Mouse (Mus musculus) midbrain, postnatal 0 days (tissue): ENCODE data around the gene Map1a. TPM values are rescaled to one million over a fixed set of nuclear protein-coding genes. Genes with fewer than 3 reads are reported as not detected.

Experiments used
- ATAC-seq: fragments of 200-750 bp; cut with Nextera tagmentation; 2 replicates; pipeline ENCODE4 v1.8.0; 2017; ENCODE audit warnings: moderate number of reproducible peaks, mild to moderate bottlenecking, moderate TSS enrichment, moderate library complexity; ENCODE audit not compliant: low FRiP score
- DNase-seq: peaks from one replicate; pipeline ENCODE4 v3.0.0-alpha.2; 2015; ENCODE audit warnings: low spot score
- H3K27ac ChIP-seq: fragments of 300-500 bp; sonication (generic); 2 replicates; pipeline ENCODE4 v1.5.1; 2014; ENCODE audit warnings: low read depth, mild to moderate bottlenecking, low read length, mixed read lengths
- H3K27me3 ChIP-seq: fragments of 300-500 bp; sonication (generic); 2 replicates; pipeline ENCODE4 v1.6.1; 2014; ENCODE audit warnings: low read length, control low read depth, mixed read lengths; ENCODE audit not compliant: insufficient read depth
- H3K36me3 ChIP-seq: fragments of 300-500 bp; sonication (generic); 2 replicates; pipeline ENCODE4 v1.6.1; 2014; ENCODE audit warnings: low read length, control low read depth, mixed read lengths; ENCODE audit not compliant: insufficient read depth
- H3K4me1 ChIP-seq: fragments of 300-500 bp; sonication (generic); 2 replicates; pipeline ENCODE4 v1.6.1; 2014; ENCODE audit warnings: mild to moderate bottlenecking, control low read depth, antibody characterized with exemption, low read length, mixed read lengths; ENCODE audit not compliant: insufficient read depth
- H3K4me2 ChIP-seq: fragments of 300-500 bp; sonication (generic); 2 replicates; pipeline ENCODE4 v1.6.1; 2014; ENCODE audit warnings: low read depth, mild to moderate bottlenecking, low read length, mixed read lengths; ENCODE audit not compliant: poor library complexity, severe bottlenecking
- H3K4me3 ChIP-seq: fragments of 300-500 bp; sonication (generic); 2 replicates; pipeline ENCODE4 v1.5.1; 2014; ENCODE audit warnings: low read depth, mild to moderate bottlenecking, low read length, moderate library complexity
- H3K9ac ChIP-seq: fragments of 300-500 bp; sonication (generic); replicated peaks from 2 replicates; pipeline ENCODE4 v1.6.1; 2014; ENCODE audit warnings: mild to moderate bottlenecking, low read length, moderate library complexity, mixed read lengths; ENCODE audit not compliant: poor library complexity, severe bottlenecking
- H3K9me3 ChIP-seq: fragments of 300-500 bp; sonication (generic); 2 replicates; pipeline ENCODE4 v1.6.1; 2016; ENCODE audit warnings: low read length, control low read depth
- CTCF ChIP-seq: IDR thresholded peaks from 2 replicates; pipeline ENCODE4 v1.5.1; 2016; ENCODE audit warnings: antibody characterized with exemption, mild to moderate bottlenecking
- WGBS: fragments of 180-500 bp; shearing (Covaris S2); extraction: QIAGEN DNeasy Blood & Tissue Kit; methylation state at CpG from one replicate; pipeline ENCODE4 v1.1.7; 2014; 5-methylcytosine and 5-hydroxymethylcytosine counted together
- polyA plus RNA-seq: library from polyadenylated mRNA; unstranded; fragments of >200 nt; fragmentation: Nextera tagmentation; extraction: Ambion mirVana; gene quantifications from 2 replicates; pipeline ENCODE4 v1.2.1, GENCODE M21; 2015
- total RNA-seq: library from RNA; depleted of rRNA; stranded (reverse); fragments of >200 nt; gene quantifications from 2 replicates; pipeline ENCODE4 v1.2.3, GENCODE M21; 2014; rRNA removed

Map1a gene
- total and polyA plus RNA-seq, 2 experiments from 2014 or later = 48.1 to 154 TPM

DNA sequence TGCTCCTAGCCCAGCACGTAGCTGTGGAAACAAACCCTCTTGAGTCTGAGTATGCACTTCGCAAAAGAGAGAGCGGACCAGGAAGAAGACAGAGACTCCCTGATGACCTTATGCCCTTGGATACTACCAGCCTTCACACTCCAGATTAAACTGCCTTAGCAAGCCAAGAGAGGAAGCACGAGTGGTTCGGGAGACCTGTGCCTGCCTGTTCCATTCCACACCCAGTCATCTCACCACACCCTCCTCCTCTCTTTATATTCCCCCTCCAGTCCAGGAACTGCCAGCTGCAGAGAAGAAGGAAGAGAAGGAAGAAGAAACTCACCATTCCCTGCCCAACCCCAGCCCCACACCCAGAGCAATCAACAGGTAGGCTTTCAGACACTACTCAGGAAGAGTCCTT, 68.1 kb downstream of the Map1a start, which contains the start of gene Ckmt1:
TSS of gene Ckmt1 (plus strand) at position 221 of the 400 bp plus-strand sequence.
- DNase-seq (no peak), ATAC-seq (no peak)
- Histone ChIP-seq H3K9ac (peak within 1 kb of the TSS; percentile 74), H3K27ac (peak within 1 kb of the TSS; percentile 82), H3K4me3 (peak within 1 kb of the TSS; percentile 53), H3K4me2 (peak within 1 kb of the TSS; percentile 63), H3K4me1 (peaks cover 7% of the 10 kb centered on the region), H3K27me3 (no peaks in the 10 kb centered on the region), H3K36me3 (0 out of 2 replicates have a peak, but pooled peaks cover 4% of the 10 kb centered on the region), H3K9me3 (no peaks in the 10 kb centered on the region)
- 51% methylated on average over 5 of the region's 5 CpGs for WGBS
- TF ChIP-seq CTCF = no peak

GRCm38 (mm10) chr2:121357961-121358360, 68.6 kb downstream of the Map1a start:
- Histone ChIP-seq H3K4me2 (peak overlapping the region; percentile 63), H3K27ac (peak overlapping the region; percentile 82), H3K4me1 (peaks cover 7% of the 10 kb centered on the region), H3K9ac (peak overlapping the region; percentile 74), H3K4me3 (peak overlapping the region; percentile 53), H3K9me3 (no peaks in the 10 kb centered on the region), H3K27me3 (no peaks in the 10 kb centered on the region), H3K36me3 (0 out of 2 replicates have a peak, but pooled peaks cover 4% of the 10 kb centered on the region)
- 1% methylated on average over 4 of the region's 4 CpGs for WGBS
- DNase-seq (no peak), ATAC-seq (no peak)
- no peak for TF ChIP-seq CTCF

DNA sequence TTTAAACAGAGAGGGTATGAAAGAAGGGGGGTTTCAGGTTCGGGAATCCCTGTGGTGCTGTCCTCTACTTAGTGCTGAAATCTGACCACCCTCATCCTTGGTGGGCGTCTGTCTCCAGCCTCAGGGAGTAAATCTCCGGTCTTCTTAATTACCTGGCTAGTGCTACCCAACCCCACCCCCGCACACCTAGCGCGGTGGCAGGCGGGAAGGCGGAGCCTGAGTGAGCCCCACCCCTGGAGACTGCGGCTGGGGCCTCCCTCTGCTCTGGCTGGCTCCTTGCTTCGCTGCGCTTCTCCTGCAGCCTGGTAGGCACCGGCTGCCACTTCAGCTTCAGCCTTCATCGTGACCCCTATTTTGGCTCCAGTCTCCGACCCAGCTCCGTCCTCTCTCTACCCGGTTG, 69.0 kb downstream of the Map1a start:
- H3K4me1 ChIP-seq = peaks cover 7% of the 10 kb centered on the region
- peak; percentile 80 for ATAC-seq
- no peaks in the 10 kb centered on the region for H3K27me3 ChIP-seq
- H3K36me3 ChIP-seq = 0 out of 2 replicates have a peak, but pooled peaks cover 4% of the 10 kb centered on the region
- peak; percentile 83 for DNase-seq
- H3K9me3 ChIP-seq = no peaks in the 10 kb centered on the region
- TF ChIP-seq CTCF = no peak
- peak overlapping the region; percentile 82 for H3K27ac ChIP-seq
- peak overlapping the region; percentile 63 for H3K4me2 ChIP-seq
- WGBS = 1% methylated on average over 16 of the region's 16 CpGs
- peak overlapping the region; percentile 53 for H3K4me3 ChIP-seq
- peak overlapping the region; percentile 74 for H3K9ac ChIP-seq

GRCm38 (mm10) chr2:121359461-121359860, 70.1 kb downstream of the Map1a start:
- no peak for DNase-seq
- H3K9me3 ChIP-seq = no peaks in the 10 kb centered on the region
- H3K27ac ChIP-seq = no peak overlapping the region
- no peak for TF ChIP-seq CTCF
- peak overlapping the region; percentile 53 for H3K4me3 ChIP-seq
- peaks cover 5% of the 10 kb centered on the region for H3K4me1 ChIP-seq
- 32% methylated on average over 4 of the region's 4 CpGs for WGBS
- H3K4me2 ChIP-seq = peak overlapping the region; percentile 63
- H3K9ac ChIP-seq = no peak overlapping the region
- peaks cover 9% of the 10 kb centered on the region; the same call in 1 of the 2 replicates for H3K36me3 ChIP-seq
- no peaks in the 10 kb centered on the region for H3K27me3 ChIP-seq
- no peak for ATAC-seq

Other genes with a start within 250 kb of the Map1a start
- 0.14 and 0.44 TPM in 2 replicates for gene Tgm5, start 203.8 kb upstream of the Map1a start, total RNA-seq
- gene Tgm5, start 203.8 kb upstream of the Map1a start, polyA plus RNA-seq = 0.11 and 0.32 TPM in 2 replicates
- gene Tgm7, start 179.8 kb upstream of the Map1a start, total RNA-seq = not detected in 2 replicates
- gene Tgm7, start 179.8 kb upstream of the Map1a start, polyA plus RNA-seq = not detected in 2 replicates
- gene Adal, start 149.2 kb upstream of the Map1a start, total RNA-seq = 17.1 and 21.7 TPM in 2 replicates
- 18.2 and 19.1 TPM in 2 replicates for gene Adal, start 149.2 kb upstream of the Map1a start, polyA plus RNA-seq
- 10.0 and 11.2 TPM in 2 replicates for gene Lcmt2, start 148.9 kb upstream of the Map1a start, total RNA-seq
- 13.5 and 14.8 TPM in 2 replicates for gene Lcmt2, start 148.9 kb upstream of the Map1a start, polyA plus RNA-seq
- gene Tubgcp4, start 118.9 kb upstream of the Map1a start, total RNA-seq = 35.8 and 38.2 TPM in 2 replicates
- 21.2 and 23.0 TPM in 2 replicates for gene Tubgcp4, start 118.9 kb upstream of the Map1a start, polyA plus RNA-seq
- gene Zscan29, start 118.5 kb upstream of the Map1a start, total RNA-seq = 6.5 and 7.2 TPM in 2 replicates
- gene Zscan29, start 118.5 kb upstream of the Map1a start, polyA plus RNA-seq = 4.5 and 4.8 TPM in 2 replicates
- 262 and 292 TPM in 2 replicates for gene Trp53bp1, start 18.2 kb upstream of the Map1a start, total RNA-seq
- 90.3 and 93.3 TPM in 2 replicates for gene Trp53bp1, start 18.2 kb upstream of the Map1a start, polyA plus RNA-seq
- gene Ppip5k1, start 65.8 kb downstream of the Map1a start, total RNA-seq = 16.9 and 22.1 TPM in 2 replicates
- 18.5 and 20.0 TPM in 2 replicates for gene Ppip5k1, start 65.8 kb downstream of the Map1a start, polyA plus RNA-seq
- gene Ckmt1, start 68.1 kb downstream of the Map1a start, total RNA-seq = 105 and 147 TPM in 2 replicates
- 120 and 144 TPM in 2 replicates for gene Ckmt1, start 68.1 kb downstream of the Map1a start, polyA plus RNA-seq
- gene Strc, start 97.6 kb downstream of the Map1a start, total RNA-seq = not detected in 2 replicates
- gene Strc, start 97.6 kb downstream of the Map1a start, polyA plus RNA-seq = 0.02 TPM in 1 of 2 replicates, not detected in the other
- 61.9 and 77.1 TPM in 2 replicates for gene Pdia3, start 124.2 kb downstream of the Map1a start, total RNA-seq
- 269 and 301 TPM in 2 replicates for gene Pdia3, start 124.2 kb downstream of the Map1a start, polyA plus RNA-seq
- 2.7 and 3.8 TPM in 2 replicates for gene Catsper2, start 124.2 kb downstream of the Map1a start, total RNA-seq
- gene Catsper2, start 124.2 kb downstream of the Map1a start, polyA plus RNA-seq = 2.6 and 3.0 TPM in 2 replicates
- 0.33 TPM in 1 of 2 replicates, not detected in the other for gene Ell3, start 154.7 kb downstream of the Map1a start, total RNA-seq
- 1.6 and 2.6 TPM in 2 replicates for gene Ell3, start 154.7 kb downstream of the Map1a start, polyA plus RNA-seq
- gene Serf2, start 159.6 kb downstream of the Map1a start, total RNA-seq = 235 and 284 TPM in 2 replicates
- gene Serf2, start 159.6 kb downstream of the Map1a start, polyA plus RNA-seq = 271 and 278 TPM in 2 replicates
- 12.3 and 17.6 TPM in 2 replicates for gene Hypk, start 163.7 kb downstream of the Map1a start, total RNA-seq
- 109 and 115 TPM in 2 replicates for gene Hypk, start 163.7 kb downstream of the Map1a start, polyA plus RNA-seq
- gene Serinc4, start 167.2 kb downstream of the Map1a start, total RNA-seq = 1.8 and 2.6 TPM in 2 replicates
- gene Serinc4, start 167.2 kb downstream of the Map1a start, polyA plus RNA-seq = 1.1 and 1.5 TPM in 2 replicates
- 22.6 and 30.4 TPM in 2 replicates for gene Mfap1b, start 184.5 kb downstream of the Map1a start, total RNA-seq
- 56.2 and 57.4 TPM in 2 replicates for gene Mfap1b, start 184.5 kb downstream of the Map1a start, polyA plus RNA-seq
- 13.9 and 14.2 TPM in 2 replicates for gene Mfap1a, start 217.1 kb downstream of the Map1a start, total RNA-seq
- 20.8 and 20.9 TPM in 2 replicates for gene Mfap1a, start 217.1 kb downstream of the Map1a start, polyA plus RNA-seq
- gene Wdr76, start 217.1 kb downstream of the Map1a start, total RNA-seq = 4.8 TPM in 2 replicates
- 1.8 and 2.1 TPM in 2 replicates for gene Wdr76, start 217.1 kb downstream of the Map1a start, polyA plus RNA-seq